Mouse (Mus musculus): Measurements from ENCODE around the gene Tmem214. TPM values are rescaled to one million over a fixed set of nuclear protein-coding genes. Genes with fewer than 3 reads are reported as not detected.

The Tmem214 gene
- total RNA-seq, 2 experiments from 2014 or later, result 63.7 to 68.0 TPM

GRCm38 (mm10) chr5:30914101-30914635 is 46.4 kb downstream of the Tmem214 start:
- DNase-seq (ENCODE audit: low spot score in 2 of 2), result no peak

- no peak for DNase-seq (ENCODE audit: low spot score in 2 of 2)
These were observed 47.0 kb downstream of the Tmem214 start for GRCm38 (mm10) chr5:30914849-30915248.

GRCm38 (mm10) chr5:30915456-30915855 is 47.6 kb downstream of the Tmem214 start:
- no peak for DNase-seq (ENCODE audit: low spot score in 2 of 2)

GRCm38 (mm10) chr5:30915974-30916433 is 48.2 kb downstream of the Tmem214 start:
- peak; percentile 80 to 90 for DNase-seq (ENCODE audit: low spot score in 2 of 2)

GRCm38 (mm10) chr5:30916841-30917240 is 49.0 kb downstream of the Tmem214 start:
- DNase-seq (ENCODE audit: low spot score in 2 of 2), result no peak

GRCm38 (mm10) chr5:30917348-30917747 is 49.5 kb downstream of the Tmem214 start:
- DNase-seq (ENCODE audit: low spot score in 2 of 2), result no peak

GRCm38 (mm10) chr5:30917891-30918670 is 50.3 kb downstream of the Tmem214 start:
- DNase-seq (ENCODE audit: low spot score in 2 of 2), result no peak

- no peak for DNase-seq (ENCODE audit: low spot score in 2 of 2)
These were observed 50.9 kb downstream of the Tmem214 start for GRCm38 (mm10) chr5:30918691-30919090.

GRCm38 (mm10) chr5:30919831-30920614 is 52.2 kb downstream of the Tmem214 start:
- DNase-seq (ENCODE audit: low spot score in 2 of 2), result no peak

GRCm38 (mm10) chr5:30920621-30921020 is 52.8 kb downstream of the Tmem214 start:
- no peak for DNase-seq (ENCODE audit: low spot score in 2 of 2)

GRCm38 (mm10) chr5:30921256-30922033 is 53.6 kb downstream of the Tmem214 start, which contains the start of gene Khk:
TSS of gene Khk (plus strand) at chr5:30921431.
- DNase-seq (ENCODE audit: low spot score in 2 of 2), result peak; percentile 87 to 94

- DNase-seq (ENCODE audit: low spot score in 2 of 2), result no peak
These were observed 54.8 kb downstream of the Tmem214 start for GRCm38 (mm10) chr5:30922581-30923041.

- no peak for DNase-seq (ENCODE audit: low spot score in 2 of 2)
These were observed 55.3 kb downstream of the Tmem214 start for GRCm38 (mm10) chr5:30923119-30923518.

GRCm38 (mm10) chr5:30924614-30925013 is 56.8 kb downstream of the Tmem214 start:
- no peak for DNase-seq (ENCODE audit: low spot score in 2 of 2)

GRCm38 (mm10) chr5:30925217-30925616 is 57.4 kb downstream of the Tmem214 start:
- no peak for DNase-seq (ENCODE audit: low spot score in 2 of 2)

GRCm38 (mm10) chr5:30926073-30926472 is 58.3 kb downstream of the Tmem214 start:
- DNase-seq (ENCODE audit: low spot score in 2 of 2), result no peak

- peak in 1 of 2 experiments; percentile 48 for DNase-seq (ENCODE audit: low spot score in 2 of 2)
These were observed 60.2 kb downstream of the Tmem214 start for GRCm38 (mm10) chr5:30927945-30928529.

All from left cerebral cortex, adult 18-20 months (tissue).